Mouse (Mus musculus): ENCODE measurements around the gene Slco1a5. TPM values are rescaled to one million over a fixed set of nuclear protein-coding genes. Genes with fewer than 3 reads are reported as not detected.

Gene Slco1a5
- not detected in 2 replicates for polyA plus RNA-seq (2012; rRNA removed; ENCODE audit: low replicate concordance)

GRCm38 (mm10) chr6:142322881-142323280 lies at the start of gene Slco1a5:
Gene Slco1a5, minus strand, starts transcription at chr6:142322981.

GRCm38 (mm10) chr6:142345440-142346038 lies 22.8 kb upstream of the Slco1a5 start, which contains the start of gene Pyroxd1:
Gene Pyroxd1, plus strand, starts transcription at chr6:142345654.

GRCm38 (mm10) chr6:142298098-142298497 lies 24.7 kb downstream of the Slco1a5 start, which contains the start of gene Iapp:
Gene Iapp, plus strand, starts transcription at chr6:142298423.

GRCm38 (mm10) chr6:142208421-142208820 lies 114.4 kb downstream of the Slco1a5 start, which contains the start of gene Slco1a6:
Gene Slco1a6, minus strand, starts transcription at chr6:142208521.

Other genes with a start within 250 kb of the Slco1a5 start
- not detected in 2 replicates for gene Slco1a6, start 114.5 kb downstream of the Slco1a5 start, polyA plus RNA-seq (2012; rRNA removed; ENCODE audit: low replicate concordance)
- 1.6 and 2.7 TPM in 2 replicates for gene Iapp, start 24.6 kb downstream of the Slco1a5 start, polyA plus RNA-seq (2012; rRNA removed; ENCODE audit: low replicate concordance)
- gene Pyroxd1, start 22.7 kb upstream of the Slco1a5 start, polyA plus RNA-seq (2012; rRNA removed; ENCODE audit: low replicate concordance), result 3.1 and 4.6 TPM in 2 replicates
- gene Recql, start 64.1 kb upstream of the Slco1a5 start, polyA plus RNA-seq (2012; rRNA removed; ENCODE audit: low replicate concordance), result 1.2 and 1.4 TPM in 2 replicates
- gene Golt1b, start 64.2 kb upstream of the Slco1a5 start, polyA plus RNA-seq (2012; rRNA removed; ENCODE audit: low replicate concordance), result 1.1 and 2.0 TPM in 2 replicates
- 0.06 and 0.09 TPM in 2 replicates for gene Spx, start 90.5 kb upstream of the Slco1a5 start, polyA plus RNA-seq (2012; rRNA removed; ENCODE audit: low replicate concordance)
- gene Gys2, start 150.1 kb upstream of the Slco1a5 start, polyA plus RNA-seq (2012; rRNA removed; ENCODE audit: low replicate concordance), result 0.07 TPM in 1 of 2 replicates, not detected in the other
- 12.7 and 13.8 TPM in 2 replicates for gene Ldhb, start 185.0 kb upstream of the Slco1a5 start, polyA plus RNA-seq (2012; rRNA removed; ENCODE audit: low replicate concordance)
- gene Kcnj8, start 248.6 kb upstream of the Slco1a5 start, polyA plus RNA-seq (2012; rRNA removed; ENCODE audit: low replicate concordance), result 3.7 and 7.7 TPM in 2 replicates